Mouse (Mus musculus): Measurements from ENCODE around the gene Msi2. TPM values are rescaled to one million over a fixed set of nuclear protein-coding genes. Genes with fewer than 3 reads are reported as not detected.

The Msi2 gene
- total RNA-seq, 2 experiments from 2014 or later: 186 to 195 TPM

DNA sequence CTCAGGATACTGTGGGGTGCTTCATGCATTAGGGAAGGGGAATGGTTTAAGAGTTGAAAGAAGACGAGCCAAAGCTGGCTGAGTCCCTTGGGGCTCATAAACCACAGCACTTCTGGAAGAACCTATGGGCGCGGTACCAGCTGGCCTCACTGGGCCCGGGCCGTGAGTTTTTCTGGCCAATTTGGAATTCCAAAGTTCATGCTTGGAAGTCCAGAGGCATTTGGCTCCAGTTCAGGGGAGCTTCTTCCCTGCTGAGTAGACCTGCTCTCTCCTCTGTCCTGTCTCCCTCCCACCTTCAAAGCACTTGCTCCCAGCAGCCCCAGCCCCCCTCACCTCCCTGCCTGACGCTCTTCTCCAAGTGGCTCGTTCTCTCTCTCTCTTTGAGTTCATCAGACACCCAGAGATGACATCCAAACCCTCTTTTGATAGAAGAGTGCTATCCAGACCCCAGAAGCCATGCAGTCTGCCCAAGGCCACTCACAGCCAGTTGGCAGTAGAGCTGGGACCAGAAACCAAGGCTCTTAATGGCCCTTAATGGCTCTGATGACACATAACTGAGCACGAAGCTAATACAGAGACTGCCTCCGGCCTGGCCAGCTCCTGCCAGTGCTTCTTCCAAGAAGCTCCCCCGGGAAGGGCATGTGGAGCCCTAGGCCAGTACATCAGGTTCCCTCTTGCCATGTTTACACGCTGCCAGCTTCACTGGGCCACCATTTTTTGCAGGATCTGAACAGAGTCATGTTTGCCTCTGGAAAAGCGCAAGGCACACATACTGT, 204.0 kb downstream of the Msi2 start:
- DNase-seq: peak; percentile 51

DNA sequence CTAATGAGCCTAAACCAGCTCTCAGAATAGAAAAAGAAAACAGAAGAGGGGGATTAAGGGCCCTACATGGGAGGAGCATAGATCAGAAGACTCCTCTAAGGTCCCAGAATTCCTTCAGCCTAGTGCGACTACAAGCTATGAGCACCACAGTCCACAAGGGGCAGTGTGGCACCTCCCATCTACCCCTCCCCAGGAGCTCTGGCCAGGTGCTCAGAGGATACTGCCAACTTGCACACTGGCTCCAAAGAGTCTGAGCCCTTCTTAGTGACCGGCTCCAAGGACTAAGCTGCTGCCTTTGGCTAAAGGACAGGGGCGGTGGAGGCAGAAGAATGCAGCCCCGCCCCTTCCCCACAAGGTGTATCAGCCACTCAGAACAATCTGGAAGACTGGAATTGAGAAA, 205.7 kb downstream of the Msi2 start:
- DNase-seq: peak; percentile 66

DNA sequence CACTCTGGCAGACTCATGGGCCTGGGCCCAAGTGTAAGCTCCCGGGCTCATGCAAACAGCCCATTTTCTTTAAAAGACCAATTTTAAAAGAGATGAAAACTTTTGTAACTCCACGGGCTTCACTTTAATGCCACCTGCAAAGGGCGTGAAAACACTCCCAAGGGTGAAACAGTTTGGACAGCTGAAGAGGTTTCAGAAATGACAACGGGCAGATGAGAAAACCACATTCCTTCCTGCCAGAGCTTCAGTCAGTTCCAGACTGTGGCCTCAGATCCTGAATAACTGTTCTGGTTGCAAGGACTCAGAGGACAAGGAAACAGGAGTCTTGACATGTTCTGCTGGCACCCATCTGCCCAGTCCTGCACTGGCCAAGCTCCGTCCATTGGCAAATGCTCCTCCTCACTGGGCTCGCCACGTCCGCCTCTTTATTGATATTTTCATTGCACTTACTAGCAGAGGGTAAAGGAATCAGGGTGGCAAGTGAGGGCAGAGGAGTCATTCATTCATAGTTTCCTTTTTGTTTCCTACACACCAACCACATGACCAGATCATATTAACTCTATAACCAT, 207.9 kb downstream of the Msi2 start:
- DNase-seq: no peak

DNA sequence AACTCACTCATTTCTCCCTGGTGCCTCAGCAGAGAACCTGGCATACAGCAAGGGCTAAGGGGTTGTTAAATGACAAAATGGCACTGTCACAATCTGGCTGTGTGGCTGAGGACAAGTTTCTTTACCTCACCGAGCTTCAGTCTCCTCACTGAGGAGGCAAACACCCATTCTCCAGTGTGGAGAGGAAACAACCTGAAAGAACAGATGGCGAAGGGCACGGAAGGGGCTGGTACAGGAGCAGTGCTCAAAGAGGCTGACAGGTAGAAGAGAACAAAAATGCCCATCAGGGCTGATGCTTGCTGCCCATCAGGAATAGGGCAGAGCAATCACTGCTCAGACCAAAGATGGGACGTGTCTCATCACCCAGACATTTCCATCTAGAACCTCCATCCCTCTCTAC, 208.8 kb downstream of the Msi2 start:
- DNase-seq: no peak

- DNase-seq: no peak
Measured at GRCm38 (mm10) chr11:88508133-88508532, 210.2 kb downstream of the Msi2 start.

GRCm38 (mm10) chr11:88506544-88507419, 211.5 kb downstream of the Msi2 start:
- DNase-seq: no peak

DNA sequence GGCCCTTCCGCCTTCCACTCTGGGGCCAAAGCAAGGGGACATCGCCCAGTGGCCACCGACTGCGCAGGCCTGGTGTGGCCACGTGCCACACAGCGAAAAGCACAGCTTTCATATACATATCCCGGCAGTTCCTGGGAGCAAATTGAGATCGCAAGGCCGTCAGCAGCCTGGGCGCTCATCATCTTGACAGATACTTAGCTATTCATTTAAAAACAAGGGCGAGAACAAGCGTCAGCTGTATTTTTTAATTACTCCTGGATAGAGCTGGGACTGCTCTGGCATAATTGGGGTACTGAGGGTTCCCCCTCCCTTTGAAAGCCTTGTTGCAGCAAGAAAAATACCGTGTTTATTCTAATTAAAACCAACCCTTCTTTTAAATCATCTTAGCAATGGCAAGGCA, 212.2 kb downstream of the Msi2 start:
- DNase-seq: no peak

DNA sequence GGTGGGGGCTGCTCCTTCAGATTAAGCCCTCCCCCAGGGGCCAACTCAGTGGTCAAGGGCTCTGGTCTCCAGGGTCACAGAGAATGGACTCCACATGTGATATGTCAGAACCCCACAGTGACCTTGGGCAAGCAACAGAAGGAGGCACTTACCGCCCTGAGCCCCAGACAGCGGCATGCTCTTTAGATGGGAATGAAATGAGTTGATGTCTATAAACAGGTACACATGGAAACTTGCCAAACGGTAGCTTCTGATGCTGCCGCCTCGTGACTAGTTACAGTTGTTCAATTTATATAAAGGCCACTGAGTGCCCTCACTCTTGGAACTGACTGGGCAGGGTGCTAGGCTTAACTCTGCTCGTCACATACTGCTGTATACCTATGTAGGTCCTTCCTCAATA, 215.7 kb downstream of the Msi2 start:
- DNase-seq: no peak

DNA sequence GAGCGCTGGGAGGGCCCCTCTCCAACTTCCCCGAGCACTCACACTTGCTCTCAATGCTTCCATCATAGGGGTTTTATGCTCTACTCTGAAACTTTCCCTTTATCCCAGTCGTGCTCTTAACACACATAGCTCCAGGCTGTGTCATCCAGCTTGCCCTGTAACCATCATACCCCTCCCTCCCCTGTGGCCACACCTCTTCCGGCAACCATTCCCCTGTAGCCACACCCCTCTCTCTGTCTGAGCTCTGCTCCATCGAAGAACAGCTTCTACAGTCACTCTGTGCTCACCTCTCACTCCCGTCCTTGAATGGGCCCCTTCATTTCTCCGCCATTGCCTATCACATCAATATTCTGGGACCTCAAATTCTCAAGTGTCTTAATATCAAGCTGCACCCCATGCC, 219.8 kb downstream of the Msi2 start:
- DNase-seq: no peak

DNA sequence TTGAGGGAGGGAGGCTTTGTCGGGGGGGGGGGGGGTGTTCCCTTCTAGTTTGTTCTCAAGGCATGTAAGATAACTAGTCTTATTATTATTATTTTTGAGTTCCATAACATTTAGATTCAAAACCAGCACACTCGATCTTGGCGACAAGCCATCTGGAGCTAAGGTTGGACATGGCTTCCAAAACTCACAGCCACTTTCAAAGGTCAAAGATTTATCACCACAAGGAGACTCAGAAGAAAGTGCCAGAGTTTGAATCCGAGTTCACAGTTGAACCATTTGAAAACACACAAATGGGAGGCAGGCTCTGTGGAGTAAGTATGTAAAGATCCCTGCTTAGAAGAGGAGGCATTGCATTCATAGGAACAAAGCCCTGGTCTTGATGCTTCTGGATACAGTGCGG, 221.9 kb downstream of the Msi2 start:
- DNase-seq: no peak

- DNase-seq: no peak
Measured at GRCm38 (mm10) chr11:88495759-88496158, 222.6 kb downstream of the Msi2 start.

DNA sequence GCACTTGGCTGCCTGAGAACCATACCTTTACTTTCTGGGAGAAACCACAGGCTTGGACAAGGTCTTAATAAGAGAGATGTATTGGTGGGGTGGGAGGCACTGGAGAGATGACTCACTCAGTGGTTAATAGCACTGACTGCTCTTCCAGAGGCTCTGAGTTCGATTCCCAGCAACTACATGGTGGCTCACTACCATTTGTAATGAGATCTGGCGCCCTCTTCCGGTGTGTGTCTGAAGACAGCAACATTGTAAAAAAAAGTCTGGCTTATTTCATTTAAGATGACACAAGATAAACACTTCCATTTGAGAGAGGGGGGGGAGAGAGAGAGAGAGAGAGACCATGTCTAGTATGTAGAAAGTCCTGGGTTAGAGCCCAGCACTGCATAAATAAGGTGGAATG, 223.3 kb downstream of the Msi2 start:
- no peak for DNase-seq

DNA sequence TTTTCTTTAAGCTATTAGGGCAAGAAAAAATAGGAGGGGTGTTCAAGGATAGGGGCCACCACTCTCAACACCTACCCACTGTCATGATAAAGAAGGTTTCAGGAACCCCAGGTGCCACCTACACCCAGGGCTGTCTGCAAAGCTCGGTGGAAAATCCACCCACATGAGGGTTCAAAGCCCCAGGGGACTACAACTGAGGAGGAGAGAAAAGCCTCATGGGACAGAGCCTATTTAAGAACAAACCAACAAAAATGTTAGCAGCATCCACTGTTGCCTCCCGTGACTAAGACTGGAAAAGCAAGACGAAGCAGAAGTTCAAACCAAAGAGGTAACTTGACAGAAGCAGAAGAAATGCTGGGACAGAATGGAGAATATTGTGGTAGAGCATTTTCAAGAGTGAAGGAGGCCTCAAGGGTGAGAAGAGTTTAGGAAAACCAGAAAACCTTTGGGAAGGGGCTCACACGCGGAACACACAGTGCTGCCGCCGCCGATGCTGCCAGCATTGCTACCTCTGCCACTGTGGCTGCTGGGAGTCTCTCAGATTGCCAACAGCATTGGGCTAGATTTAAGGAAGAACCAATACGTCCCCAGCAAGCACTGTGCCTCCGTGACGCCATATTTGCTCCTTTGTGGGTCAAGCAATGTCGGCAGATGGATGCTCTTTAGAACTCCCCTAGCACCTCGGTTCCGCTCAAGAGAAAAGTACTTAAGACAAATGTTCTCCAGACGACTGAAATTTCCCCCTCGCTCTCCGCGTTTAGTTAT, 224.3 kb downstream of the Msi2 start:
- no peak for DNase-seq

DNA sequence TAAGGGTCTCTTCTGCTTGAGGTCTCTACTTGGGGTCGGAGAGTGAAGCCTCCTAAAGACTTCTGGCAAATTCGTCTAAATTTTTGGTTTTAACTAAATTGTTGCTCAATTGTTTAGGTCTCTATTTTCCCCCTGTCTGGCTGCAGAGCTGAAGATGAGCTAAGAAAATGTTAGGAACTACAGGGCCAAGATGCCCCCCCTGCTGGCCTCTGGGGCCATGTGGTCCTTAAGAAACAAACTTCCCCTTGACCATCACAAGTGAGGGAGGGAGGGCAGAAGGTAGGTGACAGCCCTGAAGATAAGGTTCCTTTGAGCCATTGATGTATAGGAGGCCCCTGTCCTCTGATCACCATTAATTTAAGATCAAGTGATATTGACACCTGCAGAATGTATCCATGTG, 225.7 kb downstream of the Msi2 start:
- no peak for DNase-seq

DNA sequence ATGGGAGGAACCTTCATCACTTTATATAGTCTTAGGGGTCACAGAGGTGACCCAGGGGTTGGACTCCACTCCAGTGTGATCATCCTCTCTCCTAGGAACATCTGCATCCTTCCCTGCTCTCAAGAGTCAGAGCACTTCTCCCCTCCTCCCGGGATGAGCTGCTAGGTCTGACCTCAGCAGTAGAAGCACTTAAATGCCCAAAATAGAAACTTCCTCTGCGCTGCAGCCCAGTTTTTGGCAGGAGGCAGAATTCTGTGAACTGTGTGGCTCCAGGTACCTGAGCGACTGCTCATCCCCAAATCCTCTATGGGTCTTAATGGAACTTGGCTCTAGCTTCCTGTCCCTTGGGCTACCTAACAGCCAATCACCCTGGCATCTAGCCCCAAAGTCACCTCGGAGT, 228.3 kb downstream of the Msi2 start:
- no peak for DNase-seq

GRCm38 (mm10) chr11:88488941-88489724, 229.2 kb downstream of the Msi2 start:
- DNase-seq: peak; percentile 24

GRCm38 (mm10) chr11:88488175-88488940, 230.0 kb downstream of the Msi2 start:
- peak; percentile 35 for DNase-seq

DNA sequence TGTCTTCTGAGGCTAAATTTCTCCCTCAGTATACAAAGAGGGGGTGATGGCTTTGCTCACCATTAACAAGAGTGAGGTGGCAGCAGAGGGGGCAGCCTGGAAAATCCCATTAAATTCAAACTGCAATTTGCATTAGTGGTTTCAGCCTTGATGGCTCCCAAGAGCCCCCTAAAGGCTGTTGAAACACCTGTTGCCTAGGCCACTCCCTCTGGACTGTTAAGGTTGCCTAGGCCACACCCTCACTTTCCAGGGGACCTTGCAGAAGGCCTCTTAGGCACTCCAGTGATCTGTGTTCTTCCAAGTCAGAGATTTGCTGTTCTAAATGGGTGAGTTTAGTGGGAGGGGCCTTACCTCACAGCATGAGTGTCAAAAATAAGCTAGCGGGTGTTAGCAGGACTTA, 232.3 kb downstream of the Msi2 start:
- DNase-seq: no peak

GRCm38 (mm10) chr11:88485088-88485487, 233.2 kb downstream of the Msi2 start:
- no peak for DNase-seq

- DNase-seq: no peak
Measured at GRCm38 (mm10) chr11:88484047-88484446, 234.3 kb downstream of the Msi2 start.

GRCm38 (mm10) chr11:88482636-88483035, 235.7 kb downstream of the Msi2 start:
- no peak for DNase-seq
